23 mouse cellular contexts compared by ENCODE assay signal in the genomic region with DNA sequence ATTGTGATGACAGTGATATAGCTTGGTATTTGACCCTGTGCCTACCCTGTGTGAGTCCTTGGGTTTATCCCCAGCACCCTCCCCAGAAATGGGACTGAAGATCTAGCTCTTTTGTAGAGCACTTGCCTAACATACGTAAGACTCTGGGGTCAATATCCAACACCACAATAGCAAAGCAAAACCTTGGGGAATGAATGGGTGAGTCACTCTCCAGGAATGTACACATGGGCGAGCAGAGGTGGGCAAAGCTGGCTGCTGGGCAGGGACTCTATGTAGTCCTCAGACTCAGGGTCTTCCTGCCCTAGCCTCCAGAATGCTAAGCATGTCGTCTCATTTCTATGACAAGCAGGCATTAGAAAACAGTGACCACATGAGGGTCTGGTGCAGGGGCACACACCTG. TPM values are rescaled to one million over a fixed set of nuclear protein-coding genes. Genes with fewer than 3 reads are reported as not detected.
DNase-seq lines count a peak whose midpoint lies in the region; ATAC-seq and TF ChIP-seq lines count a peak whose summit lies in the region.
"Had no signal": no experiment of that assay in that cellular context is flagged by ENCODE, and none has a peak within 500 bp of the region (broad histone marks: within the 10 kb centered on the region; RNA-seq: fewer than 3 reads in every experiment).

No protein-coding gene starts in this region.

- no peak overlapping the region for H3K27ac ChIP-seq in liver, adult 2 months (replicated peaks; ENCODE audit: insufficient read depth, low read depth, low read length)
- H3K27ac ChIP-seq in liver, postnatal 0 days (ENCODE audit: low read depth): no peak overlapping the region
- H3K27ac ChIP-seq in lung, postnatal 0 days (ENCODE audit: low read length): no peak overlapping the region
- H3K27ac ChIP-seq: embryonic facial prominence, embryonic 10.5 days; embryonic facial prominence, embryonic 12.5 days; forebrain, embryonic 13.5 days; forebrain, embryonic 15.5 days had no signal

- peaks cover 14% of the 10 kb centered on the region for H3K36me3 ChIP-seq in liver, adult 2 months (ENCODE audit: control insufficient read depth, insufficient read depth, low read length)
- peaks cover 10% of the 10 kb centered on the region; the same call in 1 of the 2 replicates for H3K36me3 ChIP-seq in liver, postnatal 0 days (replicated peaks; ENCODE audit: insufficient read depth, low read length)
- no peaks in the 10 kb centered on the region for H3K36me3 ChIP-seq in lung, postnatal 0 days (ENCODE audit: insufficient read depth, low read length)
- H3K36me3 ChIP-seq: embryonic facial prominence, embryonic 10.5 days; embryonic facial prominence, embryonic 12.5 days; forebrain, embryonic 15.5 days; G1E had no signal

- H3K4me3 ChIP-seq in liver, adult 2 months (ENCODE audit: insufficient read depth, low read depth, low read length): no peak overlapping the region
- no peak overlapping the region for H3K4me3 ChIP-seq in liver, postnatal 0 days (ENCODE audit: low read depth, low read length)
- no peak overlapping the region for H3K4me3 ChIP-seq in lung, postnatal 0 days (ENCODE audit: low read depth, low read length)
- H3K4me3 ChIP-seq: embryonic facial prominence, embryonic 10.5 days; embryonic facial prominence, embryonic 12.5 days; forebrain, embryonic 13.5 days; forebrain, embryonic 15.5 days had no signal

- no peak for TF ChIP-seq EP300 in liver, postnatal 0 days (IDR thresholded peaks at IDR 0.05; ENCODE audit: low read depth)
- TF ChIP-seq EP300 in lung, postnatal 0 days (IDR thresholded peaks at IDR 0.05): no peak

- no peak overlapping the region for H3K4me2 ChIP-seq in liver, postnatal 0 days (ENCODE audit: low read depth, low read length)
- no peak overlapping the region for H3K4me2 ChIP-seq in lung, postnatal 0 days (replicated peaks; ENCODE audit: low read depth, low read length)
- H3K4me2 ChIP-seq: embryonic facial prominence, embryonic 12.5 days; forebrain, embryonic 13.5 days; forebrain, embryonic 15.5 days had no signal

- no peak overlapping the region for H3K9ac ChIP-seq in liver, adult 2 months (ENCODE audit: low read depth, low read length)
- H3K9ac ChIP-seq in liver, postnatal 0 days (replicated peaks): no peak overlapping the region
- no peak overlapping the region for H3K9ac ChIP-seq in lung, postnatal 0 days (replicated peaks; ENCODE audit: low read depth)
- H3K9ac ChIP-seq: embryonic facial prominence, embryonic 12.5 days; forebrain, embryonic 13.5 days; forebrain, embryonic 15.5 days; forebrain, postnatal 0 days had no signal

- WGBS in liver, adult 2 months: 25% methylated on average over 3 of the region's 3 CpGs
- WGBS in liver, postnatal 0 days (ENCODE audit: insufficient replicate concordance): 46% methylated on average over 3 of the region's 3 CpGs
- WGBS in lung, postnatal 0 days: 53% methylated on average over 3 of the region's 3 CpGs

- ATAC-seq in liver, postnatal 0 days: no peak
- no peak for ATAC-seq in lung, postnatal 0 days
- ATAC-seq: activated CD4-positive, CD25-positive, alpha-beta regulatory T cell, adult 4 months; CD4-positive, CD25-positive, alpha-beta regulatory T cell, adult 4 months; forebrain, embryonic 13.5 days; forebrain, embryonic 15.5 days; forebrain, postnatal 0 days; Patski had no signal

- no peak for TF ChIP-seq CTCF in liver, adult 2 months (IDR thresholded peaks at IDR 0.05; ENCODE audit: low read depth, low read length)
- no peak for TF ChIP-seq CTCF in liver, postnatal 0 days (IDR thresholded peaks at IDR 0.05; ENCODE audit: low read depth)
- TF ChIP-seq CTCF in lung, postnatal 0 days (IDR thresholded peaks at IDR 0.05): no peak

- peaks cover 7% of the 10 kb centered on the region for H3K4me1 ChIP-seq in liver, adult 2 months (ENCODE audit: control insufficient read depth, insufficient read depth, low read length)
- H3K4me1 ChIP-seq in liver, postnatal 0 days (ENCODE audit: insufficient read depth): peaks cover 5% of the 10 kb centered on the region; the same call in 1 of the 2 replicates
- H3K4me1 ChIP-seq in lung, postnatal 0 days (ENCODE audit: insufficient read depth, low read depth, low read length): peaks cover 10% of the 10 kb centered on the region; the same call in 1 of the 2 replicates

- no peak for TF ChIP-seq POLR2A in liver, adult 2 months (IDR thresholded peaks at IDR 0.05; ENCODE audit: extremely low read depth, insufficient read depth, low read length)

- H3K9me3 ChIP-seq in liver, postnatal 0 days (ENCODE audit: low read length): no peaks in the 10 kb centered on the region
- H3K9me3 ChIP-seq in lung, postnatal 0 days (ENCODE audit: low read length): no peaks in the 10 kb centered on the region
- H3K9me3 ChIP-seq: embryonic facial prominence, embryonic 10.5 days; embryonic facial prominence, embryonic 12.5 days; forebrain, embryonic 13.5 days; forebrain, embryonic 15.5 days; G1E had no signal

- peak; percentile 62 for DNase-seq in liver, adult 2 months (ENCODE audit: extremely low read depth, low read depth, low spot score)
- no peak for DNase-seq in liver, postnatal 0 days
- peak; percentile 72 for DNase-seq in Muller cell, postnatal 12 days (ENCODE audit: inconsistent ontology term)
- DNase-seq in layer of hippocampus, postnatal 25 days (ENCODE audit: extremely low spot score in 1 of 2, low spot score in 1 of 2): no peak
- DNase-seq in lung, postnatal 0 days (ENCODE audit: low spot score): no peak
- DNase-seq: adrenal gland, adult 8-10 months; adrenal gland, postnatal 14 days; adrenal gland, postnatal 36 days; B cell, adult 2 months; cerebellum, adult 11-12 months; cerebellum, adult 2 months; cerebellum, adult 9-10 months; cerebellum, postnatal 25 days; forebrain, postnatal 0 days had no signal

- H3K79me2 ChIP-seq in liver, adult 2 months (ENCODE audit: control insufficient read depth, insufficient read depth, low read length): no peaks in the 10 kb centered on the region

- H3K27me3 ChIP-seq in liver, adult 2 months (ENCODE audit: control insufficient read depth, insufficient read depth, low read length): no peaks in the 10 kb centered on the region
- no peaks in the 10 kb centered on the region for H3K27me3 ChIP-seq in liver, postnatal 0 days (ENCODE audit: insufficient read depth, low read length)
- H3K27me3 ChIP-seq in lung, postnatal 0 days (replicated peaks; ENCODE audit: insufficient read depth, low read length): no peaks in the 10 kb centered on the region
- H3K27me3 ChIP-seq: embryonic facial prominence, embryonic 12.5 days; forebrain, embryonic 13.5 days; forebrain, embryonic 15.5 days; Patski had no signal

RNA-seq across cellular contexts. Expression of a gene that starts 13.6 kb away (rescaled TPM):
- total RNA-seq in liver, adult 2 months (2014; rRNA removed): 31.6 and 44.8 TPM in 2 replicates
- polyA plus RNA-seq in liver, adult 2 months (2012; rRNA removed): 117 and 122 TPM in 2 replicates
- 146 and 159 TPM in 2 replicates for polyA plus RNA-seq in liver, postnatal 0 days (2015; fragmentation: Nextera tagmentation; extraction: Ambion mirVana)
- 100 to 1,000 TPM; 208 to 223 TPM for total RNA-seq in layer of hippocampus, postnatal 25 days (2021)
- 414 and 417 TPM in 2 replicates for polyA plus RNA-seq in lung, postnatal 0 days (2015; fragmentation: Nextera tagmentation; extraction: Ambion mirVana)

RNA-seq across cellular contexts. Expression of a gene that starts 20.6 kb away (rescaled TPM):
- 982 and 1,378 TPM in 2 replicates for total RNA-seq in liver, adult 2 months (2014; rRNA removed)
- 3,567 and 4,585 TPM in 2 replicates for polyA plus RNA-seq in liver, adult 2 months (2012; rRNA removed)
- polyA plus RNA-seq in liver, postnatal 0 days (2015; fragmentation: Nextera tagmentation; extraction: Ambion mirVana): 147 and 174 TPM in 2 replicates
- 10 to 100 TPM; 57.8 to 66.2 TPM for total RNA-seq in layer of hippocampus, postnatal 25 days (2021)
- 0.51 and 0.81 TPM in 2 replicates for polyA plus RNA-seq in lung, postnatal 0 days (2015; fragmentation: Nextera tagmentation; extraction: Ambion mirVana)
- polyA plus RNA-seq: activated CD4-positive, CD25-positive, alpha-beta regulatory T cell, adult 4 months; CD4-positive, CD25-positive, alpha-beta regulatory T cell, adult 4 months; G1E had no signal

RNA-seq across cellular contexts. Expression of a gene that starts 30.7 kb away (rescaled TPM):
- total RNA-seq in liver, adult 2 months (2014; rRNA removed): 3.2 and 6.3 TPM in 2 replicates
- 5.5 and 7.1 TPM in 2 replicates for polyA plus RNA-seq in liver, adult 2 months (2012; rRNA removed)
- 5.8 and 6.2 TPM in 2 replicates for polyA plus RNA-seq in liver, postnatal 0 days (2015; fragmentation: Nextera tagmentation; extraction: Ambion mirVana)
- total RNA-seq in layer of hippocampus, postnatal 25 days (2021): not detected
- polyA plus RNA-seq in lung, postnatal 0 days (2015; fragmentation: Nextera tagmentation; extraction: Ambion mirVana): 0.23 and 0.30 TPM in 2 replicates
- total RNA-seq: adrenal gland, postnatal 36 days; CH12.LX had no signal
- polyA plus RNA-seq: G1E had no signal

RNA-seq across cellular contexts. Expression of a gene that starts 39.7 kb away (rescaled TPM):
- 0.13 and 0.37 TPM in 2 replicates for total RNA-seq in liver, adult 2 months (2014; rRNA removed)
- polyA plus RNA-seq in liver, adult 2 months (2012; rRNA removed): 0.68 and 0.83 TPM in 2 replicates
- polyA plus RNA-seq in liver, postnatal 0 days (2015; fragmentation: Nextera tagmentation; extraction: Ambion mirVana): 0.41 and 0.56 TPM in 2 replicates
- 1 to 10 TPM; 2.2 to 2.7 TPM for total RNA-seq in layer of hippocampus, postnatal 25 days (2021)
- 31.9 and 34.3 TPM in 2 replicates for polyA plus RNA-seq in lung, postnatal 0 days (2015; fragmentation: Nextera tagmentation; extraction: Ambion mirVana)
- polyA plus RNA-seq: activated CD4-positive, CD25-positive, alpha-beta regulatory T cell, adult 4 months; CD4-positive, CD25-positive, alpha-beta regulatory T cell, adult 4 months; G1E had no signal

Comparison
In these comparisons a context has a peak if more than half of its experiments do, and no peak if none do; other contexts are left out.
1. DNase-seq: peak in liver, adult 2 months (single experiment) and Muller cell, postnatal 12 days (single experiment); none in liver, postnatal 0 days (single experiment), layer of hippocampus, postnatal 25 days (0 of 2) and lung, postnatal 0 days (single experiment).
2. RNA of a gene that starts 20.6 kb away (polyA plus RNA-seq): 3,567 to 4,585 TPM in liver, adult 2 months and 147 to 174 TPM in liver, postnatal 0 days; 0.51 to 0.81 TPM in lung, postnatal 0 days; every median in the first group is over 10 times any median in the second.